Mouse (Mus musculus) heart, embryonic 14.5 days (tissue): ENCODE data around the gene Rap1gds1. TPM values are rescaled to one million over a fixed set of nuclear protein-coding genes. Genes with fewer than 3 reads are reported as not detected.
A peak's percentile ranks its signal among the peaks of the same experiment; 100 is the strongest.

Experiments used
- ATAC-seq: fragments of 200-750 bp; cut with Nextera tagmentation; 2 replicates; pipeline ENCODE4 v1.8.0; 2017; ENCODE audit warnings: low read depth, moderate TSS enrichment; ENCODE audit not compliant: insufficient number of reproducible peaks, insufficient read depth, low FRiP score
- H3K27ac ChIP-seq, 2 experiments: fragments of 200-500 bp in 1 of 2; fragments of 300-500 bp in 1 of 2; sonication (generic) in 1 of 2; replicated peaks in 1 of 2; 2 replicates each; pipeline ENCODE4 v1.5.1; 2012 to 2014; ENCODE audit warnings: low read depth in 2 of 2, low read length in 2 of 2, control low read depth in 1 of 2, mild to moderate bottlenecking in 1 of 2, mixed read lengths in 1 of 2; ENCODE audit not compliant: control insufficient read depth in 1 of 2, insufficient read depth in 1 of 2
- H3K27me3 ChIP-seq: fragments of 300-500 bp; sonication (generic); 2 replicates; pipeline ENCODE4 v1.6.1; 2014; ENCODE audit warnings: mild to moderate bottlenecking, low read length, control low read depth; ENCODE audit not compliant: control insufficient read depth, insufficient read depth
- H3K36me3 ChIP-seq: fragments of 300-500 bp; sonication (generic); 2 replicates; pipeline ENCODE4 v1.6.1; 2014; ENCODE audit warnings: mild to moderate bottlenecking, control low read depth, low read length, mixed read lengths; ENCODE audit not compliant: control insufficient read depth, insufficient read depth
- H3K4me1 ChIP-seq, 2 experiments: fragments of 200-500 bp in 1 of 2; fragments of 300-500 bp in 1 of 2; sonication (generic) in 1 of 2; 2 replicates each; pipeline ENCODE4 v1.6.1; 2012 to 2014; ENCODE audit warnings: low read length in 2 of 2, control low read depth in 1 of 2, mixed read lengths in 1 of 2; ENCODE audit not compliant: control insufficient read depth in 2 of 2, insufficient read depth in 2 of 2
- H3K4me2 ChIP-seq: fragments of 300-500 bp; sonication (generic); 2 replicates; pipeline ENCODE4 v1.6.1; 2014; ENCODE audit warnings: mild to moderate bottlenecking, low read length
- H3K4me3 ChIP-seq, 2 experiments: fragments of 200-500 bp in 1 of 2; fragments of 300-500 bp in 1 of 2; sonication (generic) in 1 of 2; 2 replicates each; pipeline ENCODE4 v1.5.1; 2012 to 2014; ENCODE audit warnings: low read length in 2 of 2, mild to moderate bottlenecking in 2 of 2, control low read depth in 1 of 2, low read depth in 1 of 2, moderate library complexity in 1 of 2; ENCODE audit not compliant: control insufficient read depth in 1 of 2, insufficient read depth in 1 of 2
- H3K9ac ChIP-seq: fragments of 300-500 bp; sonication (generic); 2 replicates; pipeline ENCODE4 v1.6.1; 2014; ENCODE audit warnings: mild to moderate bottlenecking, low read length
- H3K9me3 ChIP-seq: fragments of 300-500 bp; sonication (generic); 2 replicates; pipeline ENCODE4 v1.6.1; 2016; ENCODE audit warnings: low read length, control low read depth; ENCODE audit not compliant: control insufficient read depth
- WGBS: fragments of 180-500 bp; shearing (Covaris S2); extraction: QIAGEN DNeasy Blood & Tissue Kit; methylation state at CpG from one replicate; pipeline ENCODE4 v1.1.7; 2014; 5-methylcytosine and 5-hydroxymethylcytosine counted together
- polyA plus RNA-seq: library from polyadenylated mRNA; unstranded; fragments of >200 nt; fragmentation: Nextera tagmentation; extraction: Ambion mirVana; gene quantifications from 2 replicates; pipeline ENCODE4 v1.2.1, GENCODE M21; 2014

Gene Rap1gds1
- polyA plus RNA-seq, 1 experiment from 2014 or later: 52.9 TPM

DNA sequence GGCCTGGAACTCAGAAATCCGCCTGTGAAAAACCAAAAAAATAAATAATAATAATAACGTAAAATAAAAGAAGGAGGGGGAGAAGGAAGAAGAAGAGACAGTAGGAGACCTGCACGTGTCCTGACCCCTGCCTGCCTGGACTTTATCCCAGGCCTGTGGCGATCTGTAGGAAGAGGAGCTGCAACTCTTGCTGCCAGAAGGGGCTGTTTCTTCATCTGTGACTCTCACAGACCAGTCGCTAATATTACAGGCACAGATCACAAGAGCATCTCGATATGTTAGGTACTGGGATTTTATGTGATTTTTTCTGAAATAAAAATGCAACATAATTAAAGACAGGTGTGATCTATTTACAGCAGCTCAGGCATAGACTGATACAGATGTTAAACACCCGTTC lies 1.1 kb upstream of the Rap1gds1 start:
- H3K27ac ChIP-seq: peak overlapping the region in 1 of 2 experiments; percentile 99; a peak in 1 of 4 replicates
- peaks cover 0 to 18% of the 10 kb centered on the region in 2 experiments; a peak in 2 of 4 replicates for H3K4me1 ChIP-seq
- peak overlapping the region; percentile 91 to 95 for H3K4me3 ChIP-seq
- H3K9ac ChIP-seq: peak overlapping the region; percentile 87
- ATAC-seq: no peak
- no peaks in the 10 kb centered on the region for H3K36me3 ChIP-seq
- no peaks in the 10 kb centered on the region for H3K9me3 ChIP-seq
- no peaks in the 10 kb centered on the region for H3K27me3 ChIP-seq
- H3K4me2 ChIP-seq: peak overlapping the region; percentile 93
- 14% methylated on average over 7 of the region's 7 CpGs for WGBS

DNA sequence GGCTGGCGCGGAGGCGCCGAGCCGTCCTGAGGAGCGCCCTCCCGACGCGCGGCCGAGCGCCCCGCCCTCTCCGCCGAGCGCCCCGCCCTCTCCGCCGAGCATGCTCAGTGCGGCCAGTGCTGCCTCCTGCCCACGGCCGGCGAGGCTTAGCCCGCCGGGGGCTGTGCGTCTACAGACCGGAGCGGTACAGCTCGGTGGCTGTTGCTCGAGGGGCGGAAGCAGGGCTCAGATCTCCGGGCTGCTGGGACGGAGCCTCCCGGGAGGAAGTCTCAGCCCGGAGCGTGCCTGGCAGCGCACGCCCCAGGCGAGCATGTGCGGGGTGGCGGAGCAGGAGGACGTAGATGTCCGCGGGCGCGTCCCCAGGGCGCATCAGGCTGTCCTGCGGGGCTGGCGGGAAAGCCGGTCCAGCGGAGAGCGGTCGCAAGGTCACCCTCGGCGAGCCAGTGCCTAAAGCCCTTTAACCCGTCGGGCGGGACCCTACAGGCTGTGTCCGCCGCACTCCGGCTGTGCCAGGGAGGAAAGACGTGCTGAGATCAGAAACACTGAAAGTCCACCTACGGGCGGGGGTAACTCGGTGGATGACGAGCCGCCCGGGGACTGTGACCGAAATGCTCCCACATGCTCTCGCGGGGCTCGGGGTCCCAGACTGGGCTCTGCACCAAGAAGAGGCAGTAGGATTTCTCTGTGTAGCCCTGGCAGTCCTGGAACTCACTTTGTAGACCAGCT lies 495 bp upstream of the Rap1gds1 start:
- under 1% methylated on average over 56 of the region's 72 CpGs for WGBS
- Histone ChIP-seq H3K9me3 (no peaks in the 10 kb centered on the region), H3K4me1 (peaks cover 0 to 18% of the 10 kb centered on the region in 2 experiments; a peak in 2 of 4 replicates), H3K4me3 (peak overlapping the region; percentile 91 to 95), H3K4me2 (peak overlapping the region; percentile 93), H3K27me3 (no peaks in the 10 kb centered on the region), H3K9ac (peak overlapping the region; percentile 96), H3K27ac (peak overlapping the region; percentile 96 to 99), H3K36me3 (no peaks in the 10 kb centered on the region)
- peak; percentile 98 for ATAC-seq

DNA sequence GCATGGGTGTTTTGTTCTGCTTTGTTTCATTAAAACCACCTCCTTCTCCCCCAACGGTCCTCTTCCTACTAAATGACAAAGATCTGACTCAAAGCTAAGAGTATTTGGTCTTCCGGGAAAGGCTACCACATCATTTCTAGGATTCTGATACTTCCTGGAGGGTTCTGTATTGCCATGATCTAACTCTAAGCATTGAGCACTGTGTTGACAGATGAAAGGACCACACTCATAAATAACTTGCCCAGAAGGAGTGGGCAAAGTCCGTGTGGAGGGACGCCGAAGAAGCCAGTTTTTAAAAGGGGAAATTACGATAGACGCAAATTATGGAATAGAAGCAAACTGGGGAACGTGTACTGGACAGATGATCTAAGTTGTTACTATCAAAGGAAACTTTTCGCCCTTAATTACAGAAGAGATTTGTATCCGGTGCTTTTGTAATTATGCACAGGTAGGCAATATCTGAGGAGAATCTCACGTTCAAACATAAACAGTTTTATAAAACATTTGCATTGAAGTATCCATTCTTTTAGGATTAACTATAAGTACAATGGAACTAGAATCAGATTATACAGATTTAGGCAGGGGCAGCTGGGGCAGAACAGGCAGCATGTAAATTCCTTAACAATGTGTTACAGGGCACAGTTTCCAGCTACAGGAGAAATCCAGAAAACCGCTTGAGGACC lies 1.1 kb downstream of the Rap1gds1 start:
- peak overlapping the region; percentile 96 to 99 for H3K27ac ChIP-seq
- peak overlapping the region; percentile 96 for H3K9ac ChIP-seq
- no peaks in the 10 kb centered on the region for H3K36me3 ChIP-seq
- H3K27me3 ChIP-seq: no peaks in the 10 kb centered on the region
- 3% methylated on average over 12 of the region's 12 CpGs for WGBS
- peak overlapping the region; percentile 88 to 95 for H3K4me3 ChIP-seq
- peaks cover 0 to 23% of the 10 kb centered on the region in 2 experiments; a peak in 2 of 4 replicates for H3K4me1 ChIP-seq
- no peak for ATAC-seq
- H3K4me2 ChIP-seq: peak overlapping the region; percentile 70
- H3K9me3 ChIP-seq: no peaks in the 10 kb centered on the region

DNA sequence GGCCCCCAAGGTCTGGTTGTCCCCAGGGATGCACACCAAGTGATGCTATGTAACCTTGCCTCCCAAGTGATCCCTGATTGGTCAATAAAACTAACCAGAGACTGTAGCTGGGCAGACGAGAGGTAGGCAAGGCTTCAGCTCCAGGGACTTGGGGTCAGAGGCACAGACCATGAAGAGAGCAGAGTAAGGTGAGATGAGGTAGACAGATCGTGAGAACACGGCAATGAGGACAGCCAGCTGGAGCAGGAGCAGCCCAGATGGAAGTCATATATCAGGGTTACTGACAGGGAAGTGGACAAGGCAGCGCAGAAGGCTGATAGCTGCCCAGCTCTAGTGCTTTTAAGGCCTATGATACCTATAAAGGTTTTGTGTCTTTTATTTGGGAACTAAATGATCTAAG lies 5.5 kb downstream of the Rap1gds1 start:
- Histone ChIP-seq H3K9me3 (no peaks in the 10 kb centered on the region), H3K4me2 (no peak overlapping the region), H3K4me3 (no peak overlapping the region), H3K4me1 (peaks cover 0 to 18% of the 10 kb centered on the region in 2 experiments; a peak in 2 of 4 replicates), H3K27me3 (no peaks in the 10 kb centered on the region), H3K27ac (no peak overlapping the region), H3K36me3 (no peaks in the 10 kb centered on the region), H3K9ac (no peak overlapping the region)
- 59% methylated on average over 4 of the region's 4 CpGs for WGBS
- no peak for ATAC-seq

DNA sequence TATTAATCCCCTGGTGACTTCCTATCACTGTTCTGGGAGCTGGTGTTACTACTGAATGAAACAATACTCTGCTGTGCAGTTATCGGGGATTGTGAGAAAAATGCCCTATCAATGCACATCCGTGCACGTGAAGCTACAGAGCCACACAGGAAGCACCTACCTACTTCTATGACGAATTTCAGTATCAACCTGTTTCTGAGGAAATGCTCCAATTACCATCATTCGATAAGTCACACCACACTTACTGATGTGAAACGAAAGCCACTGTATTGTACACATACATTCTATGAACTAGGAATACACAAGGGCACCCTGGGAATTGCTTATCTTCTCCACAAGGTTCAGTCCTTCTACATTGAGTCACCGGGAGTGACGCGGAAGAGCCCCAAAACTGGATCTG lies 10.9 kb downstream of the Rap1gds1 start:
- H3K4me2 ChIP-seq: no peak overlapping the region
- no peak overlapping the region for H3K4me3 ChIP-seq
- H3K9me3 ChIP-seq: no peaks in the 10 kb centered on the region
- H3K36me3 ChIP-seq: 0 out of 2 replicates have a peak, but pooled peaks cover 3% of the 10 kb centered on the region
- WGBS: 87% methylated on average over 9 of the region's 9 CpGs
- H3K27me3 ChIP-seq: no peaks in the 10 kb centered on the region
- no peak for ATAC-seq
- H3K4me1 ChIP-seq: peaks cover 0 to 9% of the 10 kb centered on the region in 2 experiments; a peak in 1 of 4 replicates
- no peak overlapping the region for H3K27ac ChIP-seq
- H3K9ac ChIP-seq: no peak overlapping the region

DNA sequence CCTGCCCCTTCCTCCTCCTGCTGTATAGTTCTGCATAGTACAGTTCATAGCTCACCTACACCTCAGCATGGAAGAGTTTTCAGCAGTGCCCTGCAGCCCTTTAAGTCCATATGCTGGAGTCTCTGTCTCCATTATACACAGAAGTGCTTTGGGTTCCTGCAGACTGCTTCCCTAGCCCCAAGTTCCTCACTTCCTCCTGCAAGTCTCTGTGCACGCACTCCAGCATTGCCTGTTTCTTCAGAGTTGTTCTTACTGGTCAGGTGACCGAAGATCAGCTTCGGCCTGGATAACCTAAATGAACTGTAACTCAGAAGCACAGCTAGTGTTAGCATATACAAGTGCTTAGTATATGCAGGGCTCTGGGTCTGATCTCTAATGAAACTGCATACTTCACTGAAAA lies 12.9 kb downstream of the Rap1gds1 start:
- Histone ChIP-seq H3K36me3 (0 out of 2 replicates have a peak, but pooled peaks cover 3% of the 10 kb centered on the region), H3K4me2 (no peak overlapping the region), H3K27me3 (no peaks in the 10 kb centered on the region), H3K4me1 (peaks cover 0 to 9% of the 10 kb centered on the region in 2 experiments; a peak in 1 of 4 replicates), H3K27ac (no peak overlapping the region), H3K4me3 (no peak overlapping the region), H3K9ac (no peak overlapping the region), H3K9me3 (no peaks in the 10 kb centered on the region)
- ATAC-seq: no peak
- WGBS: 79% methylated on average over 3 of the region's 3 CpGs

DNA sequence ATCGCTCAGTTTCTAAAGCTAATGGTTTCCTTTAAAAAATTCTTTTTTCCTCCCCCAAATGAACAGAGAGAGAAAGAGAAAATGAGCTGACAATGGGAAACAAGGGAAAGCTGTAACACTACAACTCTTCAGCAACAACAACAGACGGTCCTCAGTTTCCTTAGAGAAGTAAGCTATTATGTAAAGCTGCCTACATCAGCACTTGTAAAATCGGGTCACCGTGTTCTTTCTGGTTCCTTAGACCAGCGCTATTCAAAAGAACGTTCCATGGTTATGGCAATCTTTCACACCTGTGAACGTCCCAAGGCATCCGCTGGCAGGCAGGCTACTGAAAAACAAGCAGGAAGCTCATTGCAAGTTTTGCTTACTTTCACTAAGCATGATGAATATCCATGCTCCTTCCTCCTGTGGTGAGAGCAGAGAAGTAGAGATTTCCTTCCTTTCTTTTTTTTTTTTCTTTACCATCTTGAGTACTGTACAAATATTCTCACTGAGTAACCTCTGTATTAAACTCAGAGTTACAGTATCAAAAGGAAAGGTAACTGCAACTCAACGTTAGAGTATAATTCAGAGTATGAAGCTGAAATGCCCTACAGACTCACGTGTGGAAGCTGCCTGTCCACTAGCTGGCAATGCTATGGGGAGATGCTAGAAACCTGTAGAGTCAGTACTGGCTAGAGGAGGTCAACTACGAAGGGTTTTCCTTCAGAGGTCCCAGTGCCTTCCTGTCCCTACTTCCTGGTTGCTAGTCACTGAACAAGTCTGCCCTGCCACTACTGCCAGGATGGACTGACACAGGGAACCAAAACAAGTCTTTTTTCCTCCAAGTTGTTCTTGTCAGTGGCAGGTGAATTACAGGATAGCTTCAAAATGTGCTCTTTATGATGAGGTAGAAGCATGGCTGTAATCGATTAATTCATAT lies 26.0 kb downstream of the Rap1gds1 start:
- no peak overlapping the region for H3K4me2 ChIP-seq
- H3K4me1 ChIP-seq: no peaks in the 10 kb centered on the region
- no peaks in the 10 kb centered on the region for H3K27me3 ChIP-seq
- H3K27ac ChIP-seq: no peak overlapping the region
- no peak overlapping the region for H3K9ac ChIP-seq
- H3K4me3 ChIP-seq: no peak overlapping the region
- H3K36me3 ChIP-seq: peaks cover 17% of the 10 kb centered on the region
- 89% methylated on average over 12 of the region's 12 CpGs for WGBS
- no peak for ATAC-seq
- no peaks in the 10 kb centered on the region for H3K9me3 ChIP-seq
